Mouse (Mus musculus): Measurements from ENCODE around the gene Aco1. TPM values are rescaled to one million over a fixed set of nuclear protein-coding genes. Genes with fewer than 3 reads are reported as not detected.

Aco1 gene
- 10 to 100 TPM; 14.5 to 18.7 TPM for total RNA-seq (2023)

GRCm38 (mm10) chr4:40142743-40143532 is at the start of gene Aco1:
Aco1 (plus strand) TSS chr4:40143081.

DNA sequence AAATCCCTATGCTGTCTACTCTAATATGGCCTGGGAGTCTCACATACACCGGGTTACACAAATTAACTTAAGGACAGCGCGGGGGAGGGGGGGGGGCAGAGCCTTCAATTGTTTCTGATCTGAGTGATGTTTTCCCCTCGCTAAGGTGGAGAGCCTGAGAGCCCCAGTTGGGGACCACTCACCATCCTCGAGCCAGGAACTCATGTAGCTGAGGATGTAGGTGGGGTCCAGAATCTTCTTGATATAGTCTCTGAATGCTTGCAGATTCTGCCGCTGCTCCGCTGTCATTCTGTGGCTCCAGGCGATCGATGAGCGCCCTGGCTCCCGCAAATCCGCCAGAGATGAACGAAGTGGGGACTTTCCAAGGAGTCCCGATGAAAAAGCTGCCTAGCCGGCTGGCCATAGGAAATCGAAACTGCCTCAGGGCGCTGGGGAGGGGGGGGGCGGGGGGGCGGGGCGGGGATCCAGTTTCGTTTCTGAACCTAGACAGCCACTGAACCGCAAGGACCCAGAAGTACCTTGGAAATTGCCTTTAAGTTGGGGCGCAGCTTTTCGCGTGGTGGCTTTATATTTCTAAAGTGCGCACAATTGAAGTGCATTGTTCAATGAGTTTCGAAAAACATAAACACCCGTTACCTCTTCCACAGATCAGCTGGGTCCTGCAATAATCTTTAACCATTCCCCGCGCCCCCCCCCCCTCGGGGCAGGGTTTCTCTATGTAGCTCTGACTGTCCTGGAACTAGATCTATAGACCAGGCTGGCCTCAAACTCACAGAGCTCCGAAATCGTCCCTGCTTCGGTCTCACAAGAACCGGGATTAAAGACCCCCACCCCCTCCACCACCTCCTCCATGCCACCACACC is 96.8 kb downstream of the Aco1 start, which contains the start of gene Ddx58:
Gene Ddx58 (minus strand): TSS at position 420 of the 863 bp plus-strand sequence.

Other genes starting within 250 kb of the Aco1 start
- 10 to 100 TPM; 41.2 to 50.4 TPM for gene Ddx58, start 96.7 kb downstream of the Aco1 start, total RNA-seq (2023)
- gene Smim27, start 126.5 kb downstream of the Aco1 start, total RNA-seq (2023), result 10 to 100 TPM; 14.5 to 28.7 TPM
- 10 to 100 TPM; 23.5 to 24.0 TPM for gene Topors, start 126.8 kb downstream of the Aco1 start, total RNA-seq (2023)
- 10 to 100 TPM; 37.7 to 38.6 TPM for gene Ndufb6, start 136.3 kb downstream of the Aco1 start, total RNA-seq (2023)

Data from neutrophil, adult 59 days (primary cell).